Mouse (Mus musculus) heart, postnatal 14 days (tissue): Measurements from ENCODE around the gene Slc4a5. TPM values are rescaled to one million over a fixed set of nuclear protein-coding genes. Genes with fewer than 3 reads are reported as not detected.

Source experiments
- DNase-seq, 2 experiments: peaks; one replicate each; pipeline ENCODE4 v3.0.0; 2021 to 2022
- intact Hi-C: fragments of 180-260 bp; cut with DNase I; formaldehyde crosslinking; loops from one replicate; pipeline ENCODE4 v1.15.1; 2025
- long read RNA-seq, 2 experiments: library from polyadenylated mRNA; stranded (forward); transcript quantifications; one replicate each; pipeline ENCODE4 v2.0.0; 2021
- total RNA-seq, 2 experiments: library from RNA; stranded (reverse); gene quantifications; 2 replicates each; pipeline ENCODE4 v1.2.3; 2021

Gene Slc4a5
- total RNA-seq, result under 1 TPM in 1 of 2 experiments, not detected in 1; 0.10 TPM
- long read RNA-seq, experiment 1, result 0 reads
- long read RNA-seq, experiment 2, result 0 reads

GRCm38 (mm10) chr6:83219814-83220213 lies at the start of gene Slc4a5:
Slc4a5 (plus strand) TSS chr6:83219828.
- intact Hi-C loops, result loop anchor here (10.0 kb wide), 3 partner anchors 135 to 455 kb away; partner anchors contain the start of gene Cd207
- no peak for DNase-seq

- DNase-seq, result no peak
Measured at GRCm38 (mm10) chr6:83169872-83170271, 49.8 kb upstream of the Slc4a5 start.

GRCm38 (mm10) chr6:83171063-83171462 lies 48.6 kb upstream of the Slc4a5 start:
- intact Hi-C loops, result no loop called here
- DNase-seq, result no peak

More at GRCm38 (mm10) chr6:83169872-83170271, 49.8 kb upstream of the Slc4a5 start:
- intact Hi-C loops, result no loop called here

- intact Hi-C loops, result no loop called here
- no peak for DNase-seq
Measured at GRCm38 (mm10) chr6:83172240-83172920, 47.2 kb upstream of the Slc4a5 start.

- DNase-seq, result no peak
- intact Hi-C loops, result no loop called here
Measured at GRCm38 (mm10) chr6:83175996-83176395, 43.6 kb upstream of the Slc4a5 start.

GRCm38 (mm10) chr6:83179390-83180117 lies 40.1 kb upstream of the Slc4a5 start:
- peak in 1 of 2 experiments; percentile 32 for DNase-seq
- intact Hi-C loops, result no loop called here

GRCm38 (mm10) chr6:83180605-83181004 lies 39.0 kb upstream of the Slc4a5 start:
- no peak for DNase-seq
- intact Hi-C loops, result no loop called here

GRCm38 (mm10) chr6:83184858-83185435 lies 34.7 kb upstream of the Slc4a5 start:
- peak in 1 of 2 experiments; percentile 32 for DNase-seq
- intact Hi-C loops, result no loop called here

GRCm38 (mm10) chr6:83185895-83186861 lies 33.5 kb upstream of the Slc4a5 start:
- peak; percentile 50 to 55 for DNase-seq
- intact Hi-C loops, result no loop called here

- intact Hi-C loops, result no loop called here
- DNase-seq, result no peak
Measured at GRCm38 (mm10) chr6:83186946-83187345, 32.7 kb upstream of the Slc4a5 start.

- DNase-seq, result no peak
- intact Hi-C loops, result no loop called here
Measured at GRCm38 (mm10) chr6:83193571-83193970, 26.1 kb upstream of the Slc4a5 start.

GRCm38 (mm10) chr6:83197345-83198004 lies 22.2 kb upstream of the Slc4a5 start:
- peak; percentile 36 to 54 for DNase-seq
- intact Hi-C loops, result no loop called here

GRCm38 (mm10) chr6:83203320-83203719 lies 16.3 kb upstream of the Slc4a5 start:
- intact Hi-C loops, result no loop called here

GRCm38 (mm10) chr6:83205851-83206250 lies 13.8 kb upstream of the Slc4a5 start:
- no peak for DNase-seq
- intact Hi-C loops, result no loop called here

More at GRCm38 (mm10) chr6:83203320-83203719, 16.3 kb upstream of the Slc4a5 start:
- DNase-seq, result no peak

- intact Hi-C loops, result no loop called here
- DNase-seq, result no peak
Measured at GRCm38 (mm10) chr6:83206321-83206720, 13.3 kb upstream of the Slc4a5 start.

GRCm38 (mm10) chr6:83207361-83208049 lies 12.1 kb upstream of the Slc4a5 start:
- intact Hi-C loops, result no loop called here
- no peak for DNase-seq

GRCm38 (mm10) chr6:83208050-83208400 lies 11.6 kb upstream of the Slc4a5 start:
- intact Hi-C loops, result no loop called here

GRCm38 (mm10) chr6:83210495-83210894 lies 9.1 kb upstream of the Slc4a5 start:
- intact Hi-C loops, result loop anchor here (5.0 to 10.0 kb wide), 3 partner anchors 57 to 304 kb away; no protein-coding TSS in a partner anchor
- DNase-seq, result peak in 1 of 2 experiments; percentile 28

More at GRCm38 (mm10) chr6:83208050-83208400, 11.6 kb upstream of the Slc4a5 start:
- DNase-seq, result no peak

GRCm38 (mm10) chr6:83211526-83211925 lies 8.1 kb upstream of the Slc4a5 start:
- no peak for DNase-seq
- intact Hi-C loops, result loop anchor here (5.0 to 10.0 kb wide), 3 partner anchors 56 to 303 kb away; no protein-coding TSS in a partner anchor
